Mouse (Mus musculus): Measurements from ENCODE around the gene Gfy.

GRCm38 (mm10) chr7:45131850-45132249 lies 47.5 kb downstream of the Gfy start:
- TF ChIP-seq GATA1 (IDR thresholded peaks at IDR 0.05; ENCODE audit: borderline replicate concordance, low read length) (no peak), FLI1 (IDR thresholded peaks at IDR 0.05; ENCODE audit: low read length) (no peak)

Measured in megakaryocyte, embryonic 14.5 days (primary cell).